Mouse (Mus musculus) heart, adult 2 months (tissue): ENCODE results near the gene Nkiras2.

ENCODE experiments used
- CTCF ChIP-seq: fragments of 200-600 bp; IDR thresholded peaks from 2 replicates; pipeline ENCODE4 v1.8.1; 2022; ENCODE audit warnings: antibody characterized with exemption, mild to moderate bottlenecking, moderate library complexity
- EP300 ChIP-seq: fragments of 200-500 bp; IDR thresholded peaks from 2 replicates; pipeline ENCODE4 v1.6.1; 2011; ENCODE audit warnings: low read depth, low read length, control low read depth; ENCODE audit not compliant: insufficient read depth
- POLR2A ChIP-seq: fragments of 200-500 bp; IDR thresholded peaks from 2 replicates; pipeline ENCODE4 v1.6.1; 2011; ENCODE audit warnings: mild to moderate bottlenecking, low read depth, low read length, control low read depth; ENCODE audit not compliant: insufficient read depth

- TF ChIP-seq CTCF (no peak), POLR2A (no peak), EP300 (no peak)
These were observed 15.2 kb upstream of the Nkiras2 start for GRCm38 (mm10) chr11:100603813-100604212.
